Mouse (Mus musculus) kidney, adult 2 months (tissue): ENCODE measurements around the gene Tfam. TPM values are rescaled to one million over a fixed set of nuclear protein-coding genes. Genes with fewer than 3 reads are reported as not detected.
A peak's percentile ranks its signal among the peaks of the same experiment; 100 is the strongest.

ENCODE experiments used
- DNase-seq: peaks from one replicate; pipeline ENCODE4 v3.0.0; 2021
- H3K27ac ChIP-seq: fragments of 200-500 bp; 2 replicates; pipeline ENCODE4 v1.5.1; 2012; ENCODE audit warnings: low read depth, low read length, control low read depth, inconsistent platforms; ENCODE audit not compliant: insufficient read depth
- H3K27me3 ChIP-seq: fragments of 200-500 bp; replicated peaks from 2 replicates; pipeline ENCODE4 v1.6.1; 2012; ENCODE audit warnings: mild to moderate bottlenecking, moderate library complexity, low read length, inconsistent platforms; ENCODE audit not compliant: control insufficient read depth, insufficient read depth
- H3K36me3 ChIP-seq: fragments of 200-500 bp; 2 replicates; pipeline ENCODE4 v1.6.1; 2012; ENCODE audit warnings: mild to moderate bottlenecking, moderate library complexity, low read length, inconsistent platforms; ENCODE audit not compliant: control insufficient read depth, insufficient read depth
- H3K4me1 ChIP-seq: fragments of 200-500 bp; 2 replicates; pipeline ENCODE4 v1.6.1; 2011; ENCODE audit warnings: low read length; ENCODE audit not compliant: control insufficient read depth, insufficient read depth
- H3K4me3 ChIP-seq: fragments of 200-500 bp; 2 replicates; pipeline ENCODE4 v1.5.1; 2011; ENCODE audit warnings: mild to moderate bottlenecking, low read depth, low read length, control low read depth; ENCODE audit not compliant: insufficient read depth
- CTCF ChIP-seq: fragments of 200-500 bp; conservative IDR thresholded peaks from 2 replicates; pipeline ENCODE4 v1.5.1; 2011; ENCODE audit warnings: low read depth, mild to moderate bottlenecking, control low read depth, low read length, moderate library complexity, mixed read lengths; ENCODE audit not compliant: insufficient read depth, insufficient read length
- POLR2A ChIP-seq: fragments of 200-500 bp; IDR thresholded peaks from one replicate; pipeline ENCODE4 v1.6.1; 2011; ENCODE audit warnings: low read depth, low read length, control low read depth
- WGBS: fragments of 180-500 bp; shearing (Covaris S2); methylation state at CpG from one replicate; pipeline ENCODE4 v1.1.7; 2018; 5-methylcytosine and 5-hydroxymethylcytosine counted together
- polyA plus RNA-seq: library from polyadenylated mRNA; depleted of rRNA; stranded (reverse); fragments of >200 nt; gene quantifications from 2 replicates; pipeline ENCODE4 v1.2.3, GENCODE M21; 2012

The Tfam gene
- polyA plus RNA-seq, 1 experiment = 12.8 TPM

GRCm38 (mm10) chr10:71265067-71265466 is 27.0 kb upstream of the Tfam start:
- 88% methylated on average over 4 of the region's 4 CpGs for WGBS

DNA sequence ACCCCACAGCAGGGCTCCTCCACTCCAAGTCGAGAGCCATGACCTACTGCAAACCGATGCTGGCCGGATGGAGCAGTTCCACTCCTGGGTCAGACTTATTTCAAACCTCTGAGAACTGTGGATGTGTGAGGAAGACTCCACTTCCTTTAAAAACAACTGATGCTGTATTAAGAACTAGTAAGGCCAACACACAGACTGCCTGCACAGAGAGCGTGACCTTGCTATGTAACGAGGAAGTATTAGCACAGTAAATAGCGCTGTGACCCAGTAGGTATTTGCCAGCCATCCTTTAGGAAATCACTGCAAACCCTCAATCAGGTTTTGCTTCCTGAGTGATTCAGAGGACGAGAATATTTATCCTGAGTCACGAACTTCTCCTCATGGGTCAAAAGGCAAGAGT is 23.6 kb upstream of the Tfam start:
- no peaks in the 10 kb centered on the region for H3K36me3 ChIP-seq
- no peak overlapping the region for H3K27ac ChIP-seq
- H3K4me3 ChIP-seq = no peak overlapping the region
- no peak for TF ChIP-seq CTCF
- no peak for TF ChIP-seq POLR2A
- 43% methylated on average over 8 of the region's 8 CpGs for WGBS
- DNase-seq = peak; percentile 12
- peaks cover 5% of the 10 kb centered on the region for H3K4me1 ChIP-seq
- H3K27me3 ChIP-seq = no peaks in the 10 kb centered on the region

More at GRCm38 (mm10) chr10:71265067-71265466, 27.0 kb upstream of the Tfam start:
- H3K27ac ChIP-seq = no peak overlapping the region
- peaks cover 5% of the 10 kb centered on the region for H3K4me1 ChIP-seq
- no peaks in the 10 kb centered on the region for H3K27me3 ChIP-seq
- no peak for TF ChIP-seq CTCF
- no peak for TF ChIP-seq POLR2A
- no peak for DNase-seq
- H3K36me3 ChIP-seq = no peaks in the 10 kb centered on the region
- H3K4me3 ChIP-seq = no peak overlapping the region

- no peak overlapping the region for H3K27ac ChIP-seq
- H3K4me3 ChIP-seq = no peak overlapping the region
Observed at GRCm38 (mm10) chr10:71258943-71259342, 20.9 kb upstream of the Tfam start.

GRCm38 (mm10) chr10:71258516-71258915 is 20.4 kb upstream of the Tfam start:
- Histone ChIP-seq H3K36me3 (peaks cover 2% of the 10 kb centered on the region; the same call in 1 of the 2 replicates), H3K4me1 (peaks cover 5% of the 10 kb centered on the region), H3K27me3 (no peaks in the 10 kb centered on the region), H3K4me3 (no peak overlapping the region), H3K27ac (no peak overlapping the region)
- no peak for DNase-seq
- WGBS = 64% methylated on average over 8 of the region's 8 CpGs
- no peak for TF ChIP-seq POLR2A
- TF ChIP-seq CTCF = no peak

More at GRCm38 (mm10) chr10:71258943-71259342, 20.9 kb upstream of the Tfam start:
- no peak for DNase-seq
- TF ChIP-seq CTCF (no peak), POLR2A (no peak)
- WGBS = 44% methylated on average over 5 of the region's 5 CpGs
- Histone ChIP-seq H3K36me3 (peaks cover 2% of the 10 kb centered on the region; the same call in 1 of the 2 replicates), H3K4me1 (peaks cover 5% of the 10 kb centered on the region), H3K27me3 (no peaks in the 10 kb centered on the region)

DNA sequence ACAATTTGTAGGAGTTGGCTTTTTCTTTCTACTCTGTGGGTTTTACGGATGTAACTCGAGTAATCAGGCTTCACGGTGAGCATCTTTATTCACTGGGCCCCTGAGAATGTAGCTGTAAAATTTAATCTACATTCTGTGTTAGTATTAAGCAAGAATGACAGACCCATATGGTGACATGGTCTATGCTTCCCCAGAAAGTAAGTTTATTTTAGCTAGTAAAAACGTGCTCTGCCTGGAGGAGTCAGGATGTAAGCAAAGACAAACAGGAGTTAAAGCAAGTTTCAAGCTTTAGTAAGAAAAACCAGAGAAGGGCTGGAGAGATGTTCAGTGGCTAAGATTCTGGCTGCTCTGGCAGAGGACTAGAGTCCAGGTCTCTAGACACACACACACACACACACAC is 15.1 kb upstream of the Tfam start:
- no peak for TF ChIP-seq CTCF
- no peak overlapping the region for H3K4me3 ChIP-seq
- peaks cover 2% of the 10 kb centered on the region; the same call in 1 of the 2 replicates for H3K36me3 ChIP-seq
- no peaks in the 10 kb centered on the region for H3K4me1 ChIP-seq
- no peaks in the 10 kb centered on the region for H3K27me3 ChIP-seq
- WGBS = 38% methylated on average over 4 of the region's 4 CpGs
- no peak for DNase-seq
- H3K27ac ChIP-seq = no peak overlapping the region

DNA sequence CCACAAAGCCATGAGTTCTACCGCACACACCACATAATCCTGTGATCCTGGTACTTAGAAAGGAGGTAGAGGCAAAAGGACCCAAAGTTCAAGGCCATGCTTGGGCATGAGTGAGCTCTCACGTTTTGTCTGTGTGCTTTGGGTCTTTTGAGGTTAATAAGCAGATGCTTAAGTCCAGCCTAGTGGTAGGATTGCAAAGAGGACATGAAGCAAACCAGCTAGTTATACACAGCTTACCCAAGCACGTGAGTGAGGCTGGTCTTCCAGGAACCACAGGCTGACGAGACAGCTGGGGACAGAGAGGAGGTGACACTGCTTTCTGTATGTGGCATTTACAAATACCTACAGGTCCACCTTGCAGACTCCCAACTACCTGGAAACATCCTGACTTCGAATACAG is 14.3 kb upstream of the Tfam start:
- H3K4me3 ChIP-seq = no peak overlapping the region
- WGBS = 76% methylated on average over 5 of the region's 5 CpGs
- H3K36me3 ChIP-seq = peaks cover 2% of the 10 kb centered on the region; the same call in 1 of the 2 replicates
- no peak for TF ChIP-seq POLR2A
- TF ChIP-seq CTCF = no peak
- no peak for DNase-seq
- no peaks in the 10 kb centered on the region for H3K4me1 ChIP-seq
- H3K27me3 ChIP-seq = no peaks in the 10 kb centered on the region
- H3K27ac ChIP-seq = no peak overlapping the region

GRCm38 (mm10) chr10:71251846-71252245 is 13.8 kb upstream of the Tfam start:
- TF ChIP-seq CTCF (no peak), POLR2A (no peak)
- H3K27ac ChIP-seq = no peak overlapping the region
- peaks cover 2% of the 10 kb centered on the region; the same call in 1 of the 2 replicates for H3K36me3 ChIP-seq
- no peak for DNase-seq
- H3K27me3 ChIP-seq = no peaks in the 10 kb centered on the region
- H3K4me3 ChIP-seq = no peak overlapping the region
- H3K4me1 ChIP-seq = no peaks in the 10 kb centered on the region
- 50% methylated on average over 5 of the region's 5 CpGs for WGBS
